Mouse (Mus musculus): Measurements from ENCODE around the gene App. TPM values are rescaled to one million over a fixed set of nuclear protein-coding genes. Genes with fewer than 3 reads are reported as not detected.

The App gene
- polyA plus RNA-seq, 1 experiment from 2014 or later = 261 TPM

- no peak overlapping the region for H3K27ac ChIP-seq
- H3K4me2 ChIP-seq = no peak overlapping the region
- H3K9me3 ChIP-seq = no peaks in the 10 kb centered on the region
- no peak overlapping the region for H3K4me3 ChIP-seq
- WGBS = 90% methylated on average over 4 of the region's 4 CpGs
- H3K9ac ChIP-seq = no peak overlapping the region
- no peak for ATAC-seq (ENCODE audit: borderline replicate concordance, extremely low read depth, low FRiP score, low TSS enrichment)
- H3K27me3 ChIP-seq = no peaks in the 10 kb centered on the region
- no peaks in the 10 kb centered on the region for H3K4me1 ChIP-seq
- H3K36me3 ChIP-seq = no peaks in the 10 kb centered on the region
These were observed 270.6 kb downstream of the App start for GRCm38 (mm10) chr16:84902995-84903394.

Measured in lung, embryonic 15.5 days (tissue).